Mouse (Mus musculus) brain, embryonic 14.5 days (tissue): ENCODE measurements around the gene A330070K13Rik.

Experiments used
- CTCF ChIP-seq: fragments of 200-500 bp; IDR thresholded peaks from 2 replicates; pipeline ENCODE4 v1.5.1; 2012; ENCODE audit warnings: inconsistent platforms, mild to moderate bottlenecking, moderate library complexity, borderline replicate concordance; ENCODE audit not compliant: insufficient read depth, insufficient read length; ENCODE audit errors: extremely low read depth
- POLR2A ChIP-seq: fragments of 200-500 bp; IDR thresholded peaks from 2 replicates; pipeline ENCODE4 v1.6.1; 2012; ENCODE audit warnings: mild to moderate bottlenecking, inconsistent platforms, borderline replicate concordance; ENCODE audit not compliant: poor library complexity, insufficient read depth, insufficient read length, severe bottlenecking; ENCODE audit errors: extremely low read depth

GRCm38 (mm10) chr5:130330801-130331200 is 53.6 kb downstream of the A330070K13Rik start:
- TF ChIP-seq CTCF (no peak), POLR2A (no peak)
